Mouse (Mus musculus) gastrocnemius, postnatal 25 days (tissue): ENCODE data around the gene Fam196b. TPM values are rescaled to one million over a fixed set of nuclear protein-coding genes. Genes with fewer than 3 reads are reported as not detected.

Source experiments
- DNase-seq: peaks from one replicate; pipeline ENCODE4 v3.0.0; 2022
- total RNA-seq, 2 experiments: library from RNA; stranded (reverse); gene quantifications; 1 replicate in 1 of 2; 2 replicates in 1 of 2; pipeline ENCODE4 v1.2.3; 2021

Gene Fam196b
- total RNA-seq, 2 experiments from 2014 or later, result 0.18 to 0.78 TPM

- DNase-seq, result no peak
These were observed 17.9 kb downstream of the Fam196b start for GRCm38 (mm10) chr11:34332344-34333031.

GRCm38 (mm10) chr11:34337907-34338306 is 23.3 kb downstream of the Fam196b start:
- DNase-seq, result no peak

- no peak for DNase-seq
These were observed 25.1 kb downstream of the Fam196b start for GRCm38 (mm10) chr11:34339693-34340092.

- DNase-seq, result no peak
These were observed 29.2 kb downstream of the Fam196b start for GRCm38 (mm10) chr11:34343742-34344307.

- DNase-seq, result no peak
These were observed 29.7 kb downstream of the Fam196b start for GRCm38 (mm10) chr11:34344310-34344709.

GRCm38 (mm10) chr11:34348287-34348918 is 33.8 kb downstream of the Fam196b start:
- DNase-seq, result no peak

- no peak for DNase-seq
These were observed 34.9 kb downstream of the Fam196b start for GRCm38 (mm10) chr11:34349453-34350056.

- DNase-seq, result no peak
These were observed 40.8 kb downstream of the Fam196b start for GRCm38 (mm10) chr11:34355406-34355805.

- DNase-seq, result no peak
These were observed 41.5 kb downstream of the Fam196b start for GRCm38 (mm10) chr11:34356109-34356508.

GRCm38 (mm10) chr11:34372224-34372623 is 57.6 kb downstream of the Fam196b start:
- DNase-seq, result no peak

- DNase-seq, result no peak
These were observed 60.9 kb downstream of the Fam196b start for GRCm38 (mm10) chr11:34375557-34375956.

- DNase-seq, result no peak
These were observed 63.0 kb downstream of the Fam196b start for GRCm38 (mm10) chr11:34377649-34378048.

- DNase-seq, result no peak
These were observed 68.9 kb downstream of the Fam196b start for GRCm38 (mm10) chr11:34383501-34383900.

- DNase-seq, result no peak
These were observed 69.6 kb downstream of the Fam196b start for GRCm38 (mm10) chr11:34384178-34384577.

- no peak for DNase-seq
These were observed 70.5 kb downstream of the Fam196b start for GRCm38 (mm10) chr11:34385001-34385688.

- DNase-seq, result no peak
These were observed 74.9 kb downstream of the Fam196b start for GRCm38 (mm10) chr11:34389261-34390116.

GRCm38 (mm10) chr11:34392105-34392504 is 77.5 kb downstream of the Fam196b start:
- no peak for DNase-seq

GRCm38 (mm10) chr11:34395802-34396201 is 81.2 kb downstream of the Fam196b start:
- DNase-seq, result no peak

- DNase-seq, result no peak
These were observed 83.0 kb downstream of the Fam196b start for GRCm38 (mm10) chr11:34397661-34398060.

- DNase-seq, result no peak
These were observed 83.9 kb downstream of the Fam196b start for GRCm38 (mm10) chr11:34398555-34398954.

GRCm38 (mm10) chr11:34401343-34401742 is 86.7 kb downstream of the Fam196b start:
- DNase-seq, result no peak

GRCm38 (mm10) chr11:34405311-34405710 is 90.7 kb downstream of the Fam196b start:
- DNase-seq, result no peak
